In the genomic region with DNA sequence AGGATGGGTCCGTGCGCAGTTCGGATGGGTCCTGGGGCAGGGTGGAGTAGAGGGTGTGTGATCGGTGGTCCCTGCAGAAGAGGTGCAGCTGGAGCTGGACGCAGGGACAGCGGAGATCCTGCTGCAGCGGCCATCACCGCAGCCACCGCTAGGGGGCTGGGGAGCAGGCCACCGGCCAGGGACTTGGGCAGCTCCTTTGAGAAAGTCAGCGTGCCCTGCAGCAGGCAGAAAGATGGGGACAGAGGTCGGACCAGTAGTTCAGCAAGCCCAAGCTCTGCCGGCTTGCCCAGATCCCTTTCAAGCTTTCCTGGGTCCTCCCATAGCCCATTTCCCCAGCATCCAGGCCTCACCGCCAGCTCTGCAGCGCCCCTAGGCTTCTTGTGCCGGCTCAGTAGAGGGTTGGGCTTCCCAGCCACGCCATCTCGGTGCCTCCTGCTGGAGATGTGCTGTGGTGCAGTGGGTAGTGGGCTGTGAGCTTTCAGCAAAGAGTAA, we compare ENCODE assay signal across 7 mouse cellular contexts. TPM values are rescaled to one million over a fixed set of nuclear protein-coding genes. Genes with fewer than 3 reads are reported as not detected.
DNase-seq lines count a peak whose midpoint lies in the region; ATAC-seq and TF ChIP-seq lines count a peak whose summit lies in the region.

No protein-coding gene starts in this region.

- WGBS in forebrain, embryonic 12.5 days = 4% methylated on average over 18 of the region's 18 CpGs
- WGBS in small intestine, adult 2 months = 9% methylated on average over 18 of the region's 18 CpGs

- peaks cover 37% of the 10 kb centered on the region for H3K36me3 ChIP-seq in forebrain, embryonic 12.5 days (replicated peaks)
- no peaks in the 10 kb centered on the region for H3K36me3 ChIP-seq in small intestine, adult 2 months (ENCODE audit: control insufficient read depth, insufficient read depth, low read length)

- H3K27me3 ChIP-seq in forebrain, embryonic 12.5 days = peaks cover 9% of the 10 kb centered on the region; the same call in 1 of the 2 replicates
- H3K27me3 ChIP-seq in small intestine, adult 2 months (ENCODE audit: control insufficient read depth, insufficient read depth, low read length) = no peaks in the 10 kb centered on the region

- H3K4me2 ChIP-seq in forebrain, embryonic 12.5 days = peak overlapping the region; percentile 57

- H3K4me1 ChIP-seq in forebrain, embryonic 12.5 days = peaks cover 30% of the 10 kb centered on the region
- peaks cover 2% of the 10 kb centered on the region; the same call in 1 of the 2 replicates for H3K4me1 ChIP-seq in small intestine, adult 2 months (ENCODE audit: control insufficient read depth, insufficient read depth, insufficient read length, low read length)

- peak; percentile 92 for DNase-seq in R1 (ENCODE audit: low read depth, low spot score)
- DNase-seq in cerebellum, adult 11 months = peak; percentile 64
- peak; percentile 49 for DNase-seq in heart, postnatal 25 days (ENCODE audit: low spot score)
- DNase-seq in kidney, postnatal 4 days = peak; percentile 90 to 93
- DNase-seq in lung, postnatal 25 days (ENCODE audit: low spot score) = peak; percentile 62

- peak overlapping the region; percentile 52; the same call in 1 of the 2 replicates for H3K9ac ChIP-seq in forebrain, embryonic 12.5 days

- peak overlapping the region; percentile 23 for H3K4me3 ChIP-seq in forebrain, embryonic 12.5 days (replicated peaks)
- H3K4me3 ChIP-seq in small intestine, adult 2 months (ENCODE audit: low read depth, low read length) = peak overlapping the region; percentile 51

- ATAC-seq in forebrain, embryonic 12.5 days (ENCODE audit: low FRiP score) = peak; percentile 79

- H3K27ac ChIP-seq in forebrain, embryonic 12.5 days = peak overlapping the region; percentile 2; the same call in 1 of the 2 replicates
- no peak overlapping the region for H3K27ac ChIP-seq in small intestine, adult 2 months (ENCODE audit: insufficient read depth, low read depth, low read length)

- TF ChIP-seq POLR2A in small intestine, adult 2 months (IDR thresholded peaks at IDR 0.05; ENCODE audit: low read depth, low read length) = no peak

- intact Hi-C loops in heart, postnatal 25 days (cut with DNase I) = loop anchor here (5.0 kb wide), 1 partner anchor 328 kb away; no protein-coding TSS in a partner anchor

- H3K9me3 ChIP-seq in forebrain, embryonic 12.5 days = no peaks in the 10 kb centered on the region

- TF ChIP-seq CTCF in small intestine, adult 2 months (IDR thresholded peaks at IDR 0.05; ENCODE audit: extremely low read depth, insufficient read length, insufficient replicate concordance, low read depth, low read length) = peak; percentile 92

RNA-seq across cellular contexts. Expression of a gene that starts 4.6 kb away (rescaled TPM):
- polyA plus RNA-seq in forebrain, embryonic 12.5 days (2016; fragmentation: Nextera tagmentation; extraction: Ambion mirVana) = 0.10 and 0.37 TPM in 2 replicates
- total RNA-seq in heart, postnatal 25 days (2021) = not detected
- 0.06 and 0.11 TPM in 2 replicates for polyA plus RNA-seq in small intestine, adult 2 months (2012; rRNA removed)

RNA-seq across cellular contexts. Expression of a gene that starts 24.8 kb away (rescaled TPM):
- 16.1 and 16.8 TPM in 2 replicates for polyA plus RNA-seq in forebrain, embryonic 12.5 days (2016; fragmentation: Nextera tagmentation; extraction: Ambion mirVana)
- 10 to 100 TPM; 12.5 to 13.7 TPM for total RNA-seq in heart, postnatal 25 days (2021)
- 6.1 and 7.5 TPM in 2 replicates for polyA plus RNA-seq in small intestine, adult 2 months (2012; rRNA removed)

RNA-seq across cellular contexts. Expression of a gene that starts 42.5 kb away (rescaled TPM):
- polyA plus RNA-seq in forebrain, embryonic 12.5 days (2016; fragmentation: Nextera tagmentation; extraction: Ambion mirVana) = 226 and 228 TPM in 2 replicates
- 10 to 100 TPM; 51.8 to 53.4 TPM for total RNA-seq in heart, postnatal 25 days (2021)
- polyA plus RNA-seq in small intestine, adult 2 months (2012; rRNA removed) = 64.9 and 111 TPM in 2 replicates

RNA-seq across cellular contexts. Expression of a gene that starts 51.5 kb away (rescaled TPM):
- 16.8 and 17.3 TPM in 2 replicates for polyA plus RNA-seq in forebrain, embryonic 12.5 days (2016; fragmentation: Nextera tagmentation; extraction: Ambion mirVana)
- total RNA-seq in heart, postnatal 25 days (2021) = 10 to 100 TPM; 48.1 to 48.2 TPM
- 8.8 and 9.4 TPM in 2 replicates for polyA plus RNA-seq in small intestine, adult 2 months (2012; rRNA removed)

RNA-seq across cellular contexts. Expression of a gene that starts 56.9 kb away (rescaled TPM):
- polyA plus RNA-seq in forebrain, embryonic 12.5 days (2016; fragmentation: Nextera tagmentation; extraction: Ambion mirVana) = 2.1 and 3.4 TPM in 2 replicates
- total RNA-seq in heart, postnatal 25 days (2021) = under 1 TPM; 0.42 to 0.64 TPM
- polyA plus RNA-seq in small intestine, adult 2 months (2012; rRNA removed) = 0.39 and 0.83 TPM in 2 replicates
